Mouse (Mus musculus) layer of hippocampus, adult 18-20 months (tissue): ENCODE results near the gene Sucnr1. TPM values are rescaled to one million over a fixed set of nuclear protein-coding genes. Genes with fewer than 3 reads are reported as not detected.
"Not testable (repeated sequence)": the region's sequence is repeated elsewhere in the genome, so short reads cannot be mapped to it uniquely, and the experiment has no call there.

Experiments
- DNase-seq, 2 experiments: peaks; one replicate each; pipeline ENCODE4 v3.0.0; 2022; ENCODE audit warnings: low spot score in 2 of 2
- long read RNA-seq: library from polyadenylated mRNA; stranded (forward); transcript quantifications from one replicate; pipeline ENCODE4 v2.0.0, GENCODE M21; 2021
- total RNA-seq, 2 experiments: library from RNA; stranded (reverse); gene quantifications; 2 replicates each; pipeline ENCODE4 v1.2.3; 2021

Sucnr1 gene
- not detected for total RNA-seq
- long read RNA-seq: 0 reads

DNA sequence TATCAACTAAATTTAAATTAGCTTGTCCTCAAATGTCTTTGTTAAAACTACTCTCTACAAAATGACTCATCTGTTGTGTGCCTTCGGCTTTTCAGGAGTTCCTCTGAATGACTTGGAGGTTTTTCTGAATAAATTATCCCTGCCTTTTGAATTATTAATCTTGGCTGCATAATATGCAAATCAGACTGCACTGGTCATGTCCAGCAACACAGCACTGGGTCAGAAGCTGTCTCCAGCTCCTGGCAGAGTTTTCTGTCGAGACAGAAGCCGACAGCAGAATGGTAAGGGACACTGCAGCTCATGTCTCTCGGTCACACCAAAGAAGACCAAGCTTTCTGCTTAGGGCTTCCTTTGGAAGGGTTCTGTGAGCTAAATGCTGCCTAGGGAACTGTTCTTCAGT, at the start of gene Sucnr1:
Gene Sucnr1 (plus strand): TSS at position 222 of the 400 bp plus-strand sequence.
- no peak for DNase-seq

DNA sequence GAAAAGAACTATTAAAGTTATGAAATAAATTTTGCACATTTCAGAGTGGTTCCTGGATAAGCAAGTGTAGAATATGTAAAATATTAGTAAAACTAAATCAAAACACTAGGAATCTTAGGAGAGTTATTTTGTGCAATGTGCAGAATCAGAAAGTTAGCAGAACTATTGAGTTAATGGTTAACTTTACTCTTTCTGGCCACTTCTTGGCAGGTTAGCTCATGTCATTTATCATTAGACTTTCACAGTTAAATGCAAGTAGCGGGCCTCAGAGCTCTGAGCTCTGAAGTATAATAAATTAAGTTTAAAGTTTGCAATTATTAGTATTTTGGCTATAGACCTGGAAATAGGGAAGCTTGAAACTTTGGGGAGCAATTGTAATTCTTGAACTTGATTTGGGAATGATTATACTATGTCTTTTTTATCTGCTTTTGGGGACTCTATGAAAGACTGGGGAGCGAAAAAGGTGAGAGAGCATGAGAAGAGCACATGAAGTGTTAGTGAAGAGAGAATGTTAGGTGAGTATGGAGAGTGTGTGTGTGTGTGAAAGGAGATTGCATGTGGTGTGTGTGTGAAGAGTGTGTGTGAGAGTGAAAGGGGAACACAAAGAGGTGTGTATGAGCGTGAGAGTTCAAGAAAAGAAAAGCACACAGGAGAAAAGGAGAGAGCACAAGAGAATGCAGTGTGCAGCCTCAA, 35.3 kb upstream of the Sucnr1 start:
- no peak for DNase-seq

DNA sequence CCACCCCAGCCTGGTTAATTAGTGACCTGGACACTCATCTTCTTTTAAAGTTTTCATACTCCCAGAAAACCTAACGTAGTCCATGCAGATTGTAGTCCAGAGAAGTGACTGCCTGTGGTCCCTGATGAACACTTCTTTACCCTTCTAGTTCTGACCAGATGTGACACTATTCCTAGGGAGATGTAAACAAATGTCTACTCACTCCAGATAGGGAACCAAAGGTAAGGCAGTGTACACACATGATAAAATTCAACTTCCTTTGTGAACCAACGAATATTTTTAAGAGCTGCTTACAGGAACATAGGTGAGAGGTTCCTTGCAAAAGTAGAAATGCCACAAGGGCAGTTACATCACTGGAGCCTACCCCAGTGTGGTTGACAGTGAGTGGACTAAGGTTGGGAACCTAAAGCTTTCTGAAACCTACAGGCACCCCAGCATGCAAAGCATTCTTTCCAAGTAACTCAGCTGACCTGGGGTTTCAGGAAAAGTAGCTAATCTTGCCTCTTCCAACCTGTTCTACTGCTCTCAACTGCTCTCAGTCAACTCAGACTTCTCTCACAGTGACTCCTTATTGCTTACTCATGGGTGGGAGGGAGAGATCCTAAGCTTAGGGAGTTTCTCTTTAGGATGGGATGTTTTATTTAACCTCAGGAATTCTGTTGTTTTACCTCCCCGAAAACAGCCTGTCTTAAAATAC, 28.3 kb upstream of the Sucnr1 start:
- DNase-seq: no peak

DNA sequence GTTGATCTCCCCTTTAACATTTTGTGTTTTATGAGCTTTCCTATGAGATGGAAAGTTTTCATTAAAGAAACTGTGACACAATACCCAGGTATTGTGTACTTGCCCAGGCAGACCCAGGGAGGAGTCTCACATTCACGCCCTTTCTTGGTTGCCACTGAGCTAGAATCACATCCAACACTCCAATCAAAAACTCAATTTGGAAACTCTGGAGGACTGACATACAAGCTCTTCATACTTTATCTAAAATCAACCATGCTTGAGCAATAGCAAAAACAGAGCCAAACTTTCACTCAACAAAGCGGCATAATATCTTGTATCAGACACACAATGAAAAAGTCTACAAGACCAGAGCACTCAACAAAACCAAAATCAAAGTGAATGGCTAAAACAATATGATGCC, 27.7 kb upstream of the Sucnr1 start:
- DNase-seq: no peak

DNA sequence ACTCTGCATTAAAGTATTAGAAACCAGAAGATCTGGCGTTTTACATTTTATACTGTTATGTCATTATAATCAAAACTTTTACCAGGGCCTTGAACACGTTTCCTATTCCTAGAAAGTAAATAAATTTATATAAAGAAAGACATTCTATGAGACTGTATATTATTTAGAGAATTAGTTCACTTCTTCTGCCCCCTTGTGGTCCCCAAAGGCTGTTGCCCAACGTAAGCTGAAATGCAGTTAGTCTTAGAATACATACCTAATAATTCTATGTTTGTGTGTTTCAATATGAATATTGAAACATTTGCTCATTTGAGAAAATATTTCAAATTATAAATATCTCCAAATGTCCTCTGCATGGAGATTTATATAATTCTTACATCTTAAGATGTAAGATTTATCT, 25.2 kb upstream of the Sucnr1 start:
- peak in 1 of 2 experiments; percentile 9 for DNase-seq

DNA sequence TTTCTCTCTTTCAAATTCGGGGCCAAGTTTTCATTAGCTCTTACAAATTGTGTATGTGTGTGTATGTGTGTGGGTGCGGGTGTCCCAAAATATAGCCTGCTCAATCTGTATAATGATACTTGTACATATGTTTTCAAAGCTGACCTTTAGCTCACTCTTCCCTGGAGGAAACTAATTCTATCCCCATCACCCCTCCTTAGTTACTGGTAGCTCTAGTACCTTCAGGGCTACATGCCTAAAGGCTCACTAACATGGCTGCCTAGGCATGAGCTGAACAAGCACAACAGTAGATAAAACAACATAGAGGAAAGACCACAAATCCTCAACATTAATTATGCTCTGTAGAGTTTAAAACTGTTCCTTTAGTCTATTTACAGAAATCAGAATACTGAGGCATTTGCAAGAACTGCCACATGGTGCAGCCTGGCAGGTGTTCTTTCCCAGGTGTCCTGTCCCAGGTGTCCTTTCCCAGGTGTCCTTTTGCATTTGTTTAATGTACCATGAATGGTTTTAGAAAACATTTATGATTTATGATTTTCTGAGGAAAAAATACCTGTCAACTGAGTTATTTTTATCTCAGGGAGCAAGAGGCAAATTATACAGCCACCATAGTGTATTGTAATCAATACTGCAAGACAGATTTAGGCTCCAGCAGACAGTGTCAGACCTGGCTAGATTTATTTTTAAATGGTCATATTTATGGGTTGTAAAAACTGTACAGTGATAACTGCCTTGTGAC, 24.4 kb upstream of the Sucnr1 start:
- no peak for DNase-seq

DNA sequence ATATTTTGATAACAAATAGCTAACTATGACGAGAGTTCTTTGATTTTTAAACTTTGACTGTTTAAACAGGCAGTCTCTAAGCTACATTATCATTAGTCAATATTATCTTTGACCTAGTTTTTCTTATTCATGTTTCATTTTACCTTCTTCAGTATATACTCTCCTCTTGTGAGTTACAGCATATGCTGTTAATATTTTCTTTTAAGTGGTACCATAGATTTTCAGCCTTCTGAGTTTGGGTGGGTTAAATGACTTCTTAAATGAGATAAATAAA, 23.9 kb upstream of the Sucnr1 start:
- DNase-seq: no peak

DNA sequence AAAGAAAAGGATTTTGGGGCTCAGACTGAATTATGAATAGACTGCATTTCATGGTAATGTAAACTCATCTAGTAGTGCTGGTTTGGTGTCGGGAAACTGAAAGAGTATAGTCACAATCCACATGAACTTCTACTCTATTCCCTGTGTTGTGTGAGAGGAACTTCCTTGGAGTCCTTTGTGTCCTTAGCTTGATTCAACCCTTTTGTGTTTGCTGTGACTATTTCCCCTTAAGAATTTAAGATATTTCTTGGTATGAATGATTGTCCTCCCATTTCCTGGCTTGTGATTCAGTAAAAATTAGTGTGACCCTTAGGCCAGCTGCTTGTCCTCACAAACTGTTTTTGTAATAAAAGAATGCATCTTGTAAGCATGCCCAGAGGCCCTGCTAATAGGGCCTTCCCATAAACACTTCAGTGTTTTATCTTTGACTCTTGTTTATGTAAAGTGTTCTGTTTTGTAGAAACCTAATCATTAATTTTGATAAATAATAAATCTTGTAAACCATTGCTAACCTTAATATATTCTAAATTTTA, 2.7 kb upstream of the Sucnr1 start:
- no peak for DNase-seq

DNA sequence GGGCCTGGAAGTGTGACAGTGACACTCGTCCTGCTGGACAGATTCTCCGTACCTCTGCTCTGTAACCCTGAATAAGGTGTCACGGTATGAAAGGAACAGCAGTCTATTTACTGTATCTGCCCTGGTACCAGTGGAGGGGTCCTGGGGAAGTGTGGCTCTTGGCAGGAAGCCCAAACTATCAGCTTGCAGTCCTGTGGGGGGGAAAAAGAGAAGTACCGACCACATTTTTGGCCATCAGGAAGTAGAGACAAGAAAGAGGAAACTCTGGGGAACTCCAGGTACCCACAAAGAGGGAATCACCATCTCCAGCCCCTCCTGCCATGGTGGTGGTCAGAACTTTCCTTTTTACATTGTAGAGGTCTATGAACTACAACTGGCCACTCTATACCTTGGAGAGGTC, 1.1 kb upstream of the Sucnr1 start:
- no peak for DNase-seq

DNA sequence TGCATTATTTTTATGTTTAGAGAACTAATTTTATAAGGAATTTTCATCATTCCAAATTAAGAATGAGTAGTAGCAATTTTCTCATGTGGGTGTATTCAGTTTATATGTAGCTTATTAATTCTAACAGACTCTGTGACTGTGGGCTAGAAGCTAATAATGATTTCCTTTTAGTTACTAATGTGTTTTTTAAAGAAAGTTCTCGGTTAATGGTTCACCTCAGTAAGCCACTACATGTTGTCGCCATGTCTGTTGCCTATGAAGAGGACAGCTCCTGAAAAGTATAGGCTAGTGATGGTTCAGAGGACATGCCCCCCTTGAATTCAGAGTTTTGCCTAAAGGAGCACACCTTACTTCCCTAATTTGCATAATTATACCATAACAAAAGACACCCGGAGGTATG, 1.1 kb downstream of the Sucnr1 start:
- DNase-seq: no peak

DNA sequence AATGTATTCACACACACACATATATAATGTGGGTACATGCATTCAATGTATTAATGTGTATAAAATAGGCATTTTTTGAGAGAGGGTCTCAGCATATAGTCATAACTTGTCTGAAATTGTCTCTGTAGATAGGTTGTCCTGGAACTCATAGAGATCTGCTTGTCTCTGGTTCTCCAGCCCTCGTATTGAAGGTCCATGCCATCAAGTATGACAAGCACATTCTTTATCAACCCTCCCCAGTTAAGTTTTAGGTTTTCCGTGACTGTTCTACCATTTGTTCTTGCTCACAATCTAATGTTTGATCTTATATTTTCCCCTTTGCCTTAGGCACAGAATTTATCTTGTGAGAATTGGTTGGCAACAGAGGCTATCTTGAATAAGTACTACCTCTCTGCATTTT, 4.1 kb downstream of the Sucnr1 start:
- DNase-seq: no peak

DNA sequence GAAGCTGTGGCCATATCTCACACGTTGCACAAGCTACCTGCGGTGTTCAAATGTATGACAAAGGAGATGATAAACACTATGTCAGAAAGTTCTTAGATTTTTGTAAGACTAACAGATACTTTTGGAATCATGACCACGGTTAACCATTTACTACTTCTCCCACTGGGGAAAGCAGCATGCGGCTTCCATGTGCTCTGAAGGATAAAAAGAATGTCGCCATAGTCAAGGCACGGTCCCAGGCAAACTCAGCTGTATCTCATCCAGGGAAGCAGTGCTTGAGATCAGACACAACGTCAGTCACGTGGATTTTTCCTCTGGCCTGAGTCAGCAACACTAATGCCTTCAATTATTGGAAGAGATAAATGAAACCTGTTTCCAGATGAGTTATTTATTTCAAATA, 9.7 kb downstream of the Sucnr1 start:
- no peak for DNase-seq

DNA sequence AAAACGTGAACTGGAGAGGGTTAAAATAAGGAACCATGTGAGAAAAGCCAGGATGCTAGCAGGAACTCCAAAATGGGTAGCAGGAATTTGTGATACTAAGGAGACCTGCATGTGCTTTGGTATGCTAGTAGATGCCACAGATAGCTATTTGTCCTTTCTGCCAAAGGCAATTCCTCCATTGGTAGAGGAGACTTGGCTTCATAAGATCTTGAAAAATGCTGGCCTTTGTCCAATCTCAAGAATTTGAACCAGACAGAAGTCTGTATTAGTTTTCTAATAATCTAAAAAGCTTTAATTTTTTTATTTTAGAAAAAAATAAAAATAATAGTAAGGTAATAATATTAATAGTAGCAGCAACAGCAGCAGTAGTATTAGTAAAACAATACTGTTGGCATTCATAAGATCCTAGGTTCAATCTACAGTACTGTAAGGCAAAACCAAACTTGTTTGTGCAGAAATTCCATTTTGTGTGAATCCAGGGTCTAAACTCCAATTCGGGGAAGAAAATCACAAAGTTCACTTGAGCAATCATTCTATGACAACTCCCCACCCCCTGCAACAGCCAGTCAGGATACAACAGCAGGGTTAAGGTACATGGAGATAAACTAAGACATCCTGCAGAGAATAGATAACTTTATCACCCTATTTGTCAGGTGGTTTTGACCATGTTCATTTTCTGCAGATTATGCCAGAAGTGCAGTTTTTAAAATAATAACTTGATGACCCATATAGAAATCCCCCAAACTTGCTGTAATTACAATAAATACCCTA, 12.9 kb downstream of the Sucnr1 start:
- DNase-seq: no peak

DNA sequence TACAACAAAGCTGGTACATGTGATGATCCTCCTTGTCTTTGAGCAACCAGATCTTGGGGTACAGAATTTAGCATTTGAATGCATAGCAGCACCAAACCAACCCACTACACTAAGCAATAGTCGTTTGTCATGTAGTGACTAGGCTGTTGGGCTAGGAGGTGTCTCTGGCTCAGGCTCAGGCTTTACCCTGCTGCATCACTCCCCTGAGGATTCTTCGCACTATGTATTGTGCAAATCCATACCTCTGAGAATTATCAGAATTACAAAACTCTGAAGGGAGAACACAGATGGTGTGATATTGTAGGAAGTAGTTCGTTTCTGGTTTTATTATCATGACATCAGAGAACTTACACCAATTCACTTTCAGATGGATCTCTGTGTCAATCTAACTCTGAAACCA, 15.3 kb downstream of the Sucnr1 start:
- no peak for DNase-seq

DNA sequence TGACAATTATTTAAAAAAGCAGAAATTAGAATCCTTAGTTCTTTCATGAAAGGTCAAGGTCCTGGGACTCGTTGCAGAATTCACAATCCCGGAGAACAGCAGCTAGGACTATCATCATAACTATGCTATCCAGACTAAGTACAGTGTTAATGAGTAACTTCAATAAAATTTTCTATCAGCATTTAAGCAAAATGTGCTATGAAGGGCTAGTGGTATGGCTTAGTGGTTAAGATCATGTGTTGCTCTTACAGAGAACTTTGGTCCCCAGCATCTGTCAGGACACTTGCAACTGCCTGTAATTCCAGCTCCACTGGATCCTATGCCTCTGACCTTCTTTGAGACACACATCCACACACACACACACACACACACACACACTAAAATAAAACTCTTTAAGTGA, 15.8 kb downstream of the Sucnr1 start:
- DNase-seq: no peak

DNA sequence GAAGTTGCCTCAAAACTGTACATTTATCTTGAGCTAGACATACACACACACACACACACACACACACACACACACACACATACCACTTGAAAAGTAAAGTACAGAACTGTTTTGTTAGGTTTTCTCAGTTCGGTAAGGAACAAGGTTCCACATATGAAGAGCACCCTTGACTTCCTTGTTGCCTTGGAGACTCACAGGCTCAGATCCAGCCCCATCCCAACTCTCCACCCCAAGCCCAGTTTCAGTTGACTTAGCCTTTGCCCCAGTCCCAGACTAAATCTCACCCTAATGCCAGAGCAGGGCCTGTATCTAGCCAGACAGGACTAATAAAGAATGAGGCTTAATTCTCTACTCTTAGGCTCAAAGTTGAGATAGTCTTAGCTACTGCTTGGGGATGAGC, 16.9 kb downstream of the Sucnr1 start:
- DNase-seq: no peak

DNA sequence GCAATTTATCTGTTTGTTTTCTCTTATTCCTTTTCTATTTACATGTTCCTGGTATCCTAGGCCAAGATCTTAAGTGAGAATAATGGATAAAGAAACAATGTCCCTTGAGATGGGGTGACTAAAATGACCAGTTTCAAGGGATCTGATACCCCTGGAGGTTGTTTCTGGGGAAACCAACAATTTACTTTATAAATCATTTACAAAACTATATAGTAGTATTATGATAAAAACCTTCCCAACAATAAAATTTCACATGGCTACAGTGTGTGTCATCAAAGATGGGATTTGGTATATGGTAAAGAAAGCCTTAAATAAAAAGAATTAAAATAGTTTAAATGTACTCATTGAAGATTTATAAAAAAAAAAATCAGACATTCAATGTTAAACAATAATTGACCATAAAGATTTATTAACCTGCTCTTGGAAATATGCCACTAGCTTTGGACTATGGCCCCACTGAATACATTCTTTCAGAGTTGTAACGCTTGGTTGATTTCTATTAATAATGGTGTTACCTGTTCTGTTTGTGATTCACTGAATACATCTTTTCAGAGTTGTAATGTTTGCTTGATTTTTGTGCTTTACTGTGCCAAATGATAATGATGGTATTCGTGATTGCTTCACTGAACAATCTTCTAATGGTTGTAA, 22.9 kb downstream of the Sucnr1 start:
- no peak for DNase-seq

DNA sequence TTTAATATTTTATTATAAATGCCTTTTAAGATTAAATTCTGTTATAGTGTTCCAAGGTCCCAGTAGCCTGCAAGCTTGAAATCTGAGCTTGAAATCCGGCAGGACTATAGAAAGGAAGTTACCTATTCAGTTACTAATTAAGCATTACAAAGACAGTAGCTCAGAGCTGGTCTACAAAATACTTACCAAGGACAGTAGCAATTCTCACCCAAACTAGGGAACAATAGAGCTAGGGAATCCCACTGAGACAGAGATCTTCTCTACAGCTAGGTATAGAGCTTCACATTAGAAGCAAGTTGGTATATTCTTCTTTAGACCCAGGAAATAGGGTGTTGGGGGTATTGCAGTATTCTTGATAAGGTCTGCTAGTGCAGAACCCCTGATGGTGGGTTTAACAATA, 24.8 kb downstream of the Sucnr1 start:
- DNase-seq: not testable (repeated sequence)

DNA sequence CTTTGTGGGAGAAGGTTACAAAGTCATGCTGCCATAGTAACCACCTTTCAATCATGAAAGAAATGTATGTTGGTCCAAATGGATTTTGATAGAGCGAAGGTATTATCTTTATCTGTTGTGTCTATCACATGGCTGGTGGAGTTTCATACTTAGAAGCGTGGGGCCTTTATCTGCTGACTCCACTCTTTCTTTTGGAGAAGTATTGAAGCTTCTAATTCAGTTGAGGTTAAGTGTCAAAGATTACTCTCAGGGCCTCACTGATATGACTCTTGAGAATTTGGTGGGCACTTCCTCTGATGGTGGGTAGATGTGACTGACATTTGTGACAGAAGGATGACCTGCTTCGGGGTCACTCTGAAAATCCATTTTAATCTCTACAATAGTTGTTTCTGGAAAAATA, 26.1 kb downstream of the Sucnr1 start:
- no peak for DNase-seq

DNA sequence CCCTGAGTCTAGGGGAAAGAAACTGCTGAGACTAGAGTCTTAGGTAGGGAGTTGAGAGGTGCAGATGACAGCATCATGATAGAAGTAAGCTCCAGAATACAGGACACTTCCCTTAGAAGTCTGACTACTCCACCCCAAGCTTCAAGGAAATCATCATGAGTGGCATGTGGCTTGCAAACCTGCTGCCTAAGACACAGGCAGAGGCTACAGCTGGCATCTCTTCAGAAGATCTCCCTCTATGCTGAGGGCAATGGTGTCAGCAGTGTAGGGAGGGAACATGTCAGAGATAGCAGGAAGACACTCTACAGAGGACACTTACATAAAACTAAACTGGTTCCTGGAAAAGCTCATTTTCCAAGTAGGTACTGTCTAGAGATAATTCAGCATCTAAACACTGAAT, 27.1 kb downstream of the Sucnr1 start:
- DNase-seq: no peak

DNA sequence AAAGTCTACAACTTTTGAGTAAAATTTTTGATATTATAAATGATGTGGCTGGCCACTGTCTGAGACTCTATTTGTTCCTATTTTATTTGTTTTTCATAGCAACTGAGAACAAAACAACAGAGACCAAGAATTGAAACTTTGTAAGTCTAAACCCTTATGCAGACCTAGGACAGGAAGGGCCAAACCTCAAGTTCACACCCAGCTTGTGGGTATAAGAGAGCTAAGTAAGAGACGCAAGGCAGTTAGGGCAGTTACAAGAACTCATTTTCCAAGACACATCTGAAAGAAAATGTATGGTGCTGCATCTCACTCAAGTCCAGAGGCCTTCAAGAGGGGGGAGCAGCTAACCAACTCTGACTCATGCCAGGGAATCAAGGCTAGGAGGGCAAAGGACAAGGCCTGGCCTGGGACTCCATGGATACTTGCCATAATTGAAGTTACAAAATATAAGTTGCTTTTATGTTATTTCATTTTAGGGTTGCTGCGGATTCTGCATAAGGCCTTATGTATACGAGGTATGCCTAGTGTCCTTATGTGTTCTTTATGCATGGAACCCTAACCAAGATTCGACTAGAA, 29.6 kb downstream of the Sucnr1 start:
- DNase-seq: no peak
